Mouse (Mus musculus): Measurements from ENCODE around the gene Ltbp2. TPM values are rescaled to one million over a fixed set of nuclear protein-coding genes. Genes with fewer than 3 reads are reported as not detected.

Gene Ltbp2
- polyA plus RNA-seq, 1 experiment = 8.1 TPM

GRCm38 (mm10) chr12:84829109-84829724 lies 47.1 kb downstream of the Ltbp2 start:
- no peak overlapping the region for H3K27ac ChIP-seq (ENCODE audit: insufficient read depth, low read depth, low read length)
- no peaks in the 10 kb centered on the region for H3K4me1 ChIP-seq (ENCODE audit: control insufficient read depth, insufficient read depth, insufficient read length, low read length)
- TF ChIP-seq CTCF (IDR thresholded peaks at IDR 0.05; ENCODE audit: extremely low read depth, insufficient read length, insufficient replicate concordance, low read depth, low read length) (no peak), POLR2A (IDR thresholded peaks at IDR 0.05; ENCODE audit: low read depth, low read length) (no peak)
- peaks cover 3% of the 10 kb centered on the region for H3K27me3 ChIP-seq (ENCODE audit: control insufficient read depth, insufficient read depth, low read length)
- WGBS = 84% methylated on average over 20 of the region's 20 CpGs
- no peak overlapping the region for H3K4me3 ChIP-seq (ENCODE audit: low read depth, low read length)
- no peaks in the 10 kb centered on the region for H3K36me3 ChIP-seq (ENCODE audit: control insufficient read depth, insufficient read depth, low read length)

- H3K27ac ChIP-seq (ENCODE audit: insufficient read depth, low read depth, low read length) = no peak overlapping the region
- peaks cover 3% of the 10 kb centered on the region for H3K27me3 ChIP-seq (ENCODE audit: control insufficient read depth, insufficient read depth, low read length)
- TF ChIP-seq CTCF (IDR thresholded peaks at IDR 0.05; ENCODE audit: extremely low read depth, insufficient read length, insufficient replicate concordance, low read depth, low read length) (no peak), POLR2A (IDR thresholded peaks at IDR 0.05; ENCODE audit: low read depth, low read length) (no peak)
- H3K36me3 ChIP-seq (ENCODE audit: control insufficient read depth, insufficient read depth, low read length) = no peaks in the 10 kb centered on the region
- 55% methylated on average over 8 of the region's 8 CpGs for WGBS
- no peak overlapping the region for H3K4me3 ChIP-seq (ENCODE audit: low read depth, low read length)
- no peaks in the 10 kb centered on the region for H3K4me1 ChIP-seq (ENCODE audit: control insufficient read depth, insufficient read depth, insufficient read length, low read length)
Observed at GRCm38 (mm10) chr12:84827384-84827933, 48.9 kb downstream of the Ltbp2 start.

- H3K4me3 ChIP-seq (ENCODE audit: low read depth, low read length) = no peak overlapping the region
- no peaks in the 10 kb centered on the region for H3K36me3 ChIP-seq (ENCODE audit: control insufficient read depth, insufficient read depth, low read length)
- TF ChIP-seq POLR2A (IDR thresholded peaks at IDR 0.05; ENCODE audit: low read depth, low read length) = no peak
- no peak for TF ChIP-seq CTCF (IDR thresholded peaks at IDR 0.05; ENCODE audit: extremely low read depth, insufficient read length, insufficient replicate concordance, low read depth, low read length)
- 71% methylated on average over 5 of the region's 5 CpGs for WGBS
- H3K4me1 ChIP-seq (ENCODE audit: control insufficient read depth, insufficient read depth, insufficient read length, low read length) = no peaks in the 10 kb centered on the region
- no peak overlapping the region for H3K27ac ChIP-seq (ENCODE audit: insufficient read depth, low read depth, low read length)
- H3K27me3 ChIP-seq (ENCODE audit: control insufficient read depth, insufficient read depth, low read length) = peaks cover 3% of the 10 kb centered on the region; the same call in 1 of the 2 replicates
Observed at GRCm38 (mm10) chr12:84824203-84824602, 52.1 kb downstream of the Ltbp2 start.

GRCm38 (mm10) chr12:84823601-84824000 lies 52.7 kb downstream of the Ltbp2 start:
- TF ChIP-seq CTCF (IDR thresholded peaks at IDR 0.05; ENCODE audit: extremely low read depth, insufficient read length, insufficient replicate concordance, low read depth, low read length) (no peak), POLR2A (IDR thresholded peaks at IDR 0.05; ENCODE audit: low read depth, low read length) (no peak)
- WGBS = 74% methylated on average over 7 of the region's 7 CpGs
- no peaks in the 10 kb centered on the region for H3K36me3 ChIP-seq (ENCODE audit: control insufficient read depth, insufficient read depth, low read length)
- no peak overlapping the region for H3K27ac ChIP-seq (ENCODE audit: insufficient read depth, low read depth, low read length)
- H3K4me1 ChIP-seq (ENCODE audit: control insufficient read depth, insufficient read depth, insufficient read length, low read length) = no peaks in the 10 kb centered on the region
- H3K4me3 ChIP-seq (ENCODE audit: low read depth, low read length) = no peak overlapping the region
- no peaks in the 10 kb centered on the region for H3K27me3 ChIP-seq (ENCODE audit: control insufficient read depth, insufficient read depth, low read length)

GRCm38 (mm10) chr12:84819236-84820168 lies 56.8 kb downstream of the Ltbp2 start:
- Histone ChIP-seq H3K4me3 (ENCODE audit: low read depth, low read length) (no peak overlapping the region), H3K27me3 (ENCODE audit: control insufficient read depth, insufficient read depth, low read length) (no peaks in the 10 kb centered on the region), H3K27ac (ENCODE audit: insufficient read depth, low read depth, low read length) (no peak overlapping the region), H3K4me1 (ENCODE audit: control insufficient read depth, insufficient read depth, insufficient read length, low read length) (no peaks in the 10 kb centered on the region), H3K36me3 (ENCODE audit: control insufficient read depth, insufficient read depth, low read length) (no peaks in the 10 kb centered on the region)
- no peak for TF ChIP-seq POLR2A (IDR thresholded peaks at IDR 0.05; ENCODE audit: low read depth, low read length)
- no peak for TF ChIP-seq CTCF (IDR thresholded peaks at IDR 0.05; ENCODE audit: extremely low read depth, insufficient read length, insufficient replicate concordance, low read depth, low read length)
- 86% methylated on average over 13 of the region's 13 CpGs for WGBS

DNA sequence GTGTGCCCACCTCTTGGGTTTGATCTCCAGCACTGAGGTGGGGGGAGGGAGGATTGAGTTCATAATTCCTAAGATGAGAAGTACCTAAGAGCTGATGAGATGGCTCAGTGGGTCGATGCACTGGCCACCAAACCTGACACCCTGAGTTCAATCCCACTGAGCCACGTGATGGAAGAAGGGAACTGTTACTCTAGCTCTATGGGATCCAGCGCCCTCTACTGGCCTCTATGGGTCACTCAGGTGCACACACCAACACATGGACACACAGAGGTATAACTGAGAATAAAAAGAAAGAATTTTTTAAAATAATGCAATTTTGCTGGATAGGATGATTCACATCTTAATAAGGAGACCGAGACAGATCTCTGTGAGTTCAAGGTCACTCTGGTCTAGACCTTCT lies 57.8 kb downstream of the Ltbp2 start:
- Histone ChIP-seq H3K36me3 (ENCODE audit: control insufficient read depth, insufficient read depth, low read length) (no peaks in the 10 kb centered on the region), H3K27me3 (ENCODE audit: control insufficient read depth, insufficient read depth, low read length) (no peaks in the 10 kb centered on the region), H3K4me1 (ENCODE audit: control insufficient read depth, insufficient read depth, insufficient read length, low read length) (no peaks in the 10 kb centered on the region), H3K27ac (ENCODE audit: insufficient read depth, low read depth, low read length) (no peak overlapping the region), H3K4me3 (ENCODE audit: low read depth, low read length) (no peak overlapping the region)
- peak; percentile 28; the same call in 1 of the 2 replicates for TF ChIP-seq CTCF (IDR thresholded peaks at IDR 0.05; ENCODE audit: extremely low read depth, insufficient read length, insufficient replicate concordance, low read depth, low read length)
- TF ChIP-seq POLR2A (IDR thresholded peaks at IDR 0.05; ENCODE audit: low read depth, low read length) = no peak
- WGBS = 69% methylated on average over 4 of the region's 4 CpGs

Measured in small intestine, adult 2 months (tissue).